Mouse (Mus musculus) cortical plate, adult 2 months (tissue): ENCODE data around the gene Gtf2a2.

ENCODE experiments used
- CTCF ChIP-seq: fragments of 200-500 bp; IDR thresholded peaks from 2 replicates; pipeline ENCODE4 v1.5.1; 2011; ENCODE audit warnings: mild to moderate bottlenecking, control low read depth, low read length; ENCODE audit not compliant: insufficient read depth; ENCODE audit errors: extremely low read depth
- POLR2A ChIP-seq: fragments of 200-500 bp; IDR thresholded peaks from 2 replicates; pipeline ENCODE4 v1.6.1; 2011; ENCODE audit warnings: mild to moderate bottlenecking, low read length, control low read depth; ENCODE audit not compliant: insufficient read depth; ENCODE audit errors: extremely low read depth

DNA sequence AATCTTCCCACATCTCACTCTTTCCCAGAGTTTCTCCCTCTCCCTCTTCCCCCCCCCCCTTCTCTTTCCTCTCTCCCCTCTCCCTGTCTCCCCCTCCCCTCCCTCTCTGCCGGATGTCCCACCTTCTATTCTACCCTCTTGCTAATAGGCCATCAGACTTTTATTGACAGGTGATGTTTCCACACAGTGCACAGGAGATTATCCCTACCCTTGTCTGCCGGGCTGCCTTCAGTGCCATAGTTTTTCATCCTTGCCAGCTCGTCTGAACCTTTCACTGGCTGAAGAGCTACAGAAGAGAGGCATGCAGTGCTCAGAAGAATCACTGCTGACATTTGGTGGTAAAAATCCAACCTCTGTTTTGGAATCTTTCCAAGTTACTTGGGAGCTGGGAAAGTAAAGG, 41.1 kb downstream of the Gtf2a2 start:
- TF ChIP-seq CTCF = no peak
- no peak for TF ChIP-seq POLR2A
